Mouse (Mus musculus): Measurements from ENCODE around the gene Tes3-ps.

Tes3-ps gene

DNA sequence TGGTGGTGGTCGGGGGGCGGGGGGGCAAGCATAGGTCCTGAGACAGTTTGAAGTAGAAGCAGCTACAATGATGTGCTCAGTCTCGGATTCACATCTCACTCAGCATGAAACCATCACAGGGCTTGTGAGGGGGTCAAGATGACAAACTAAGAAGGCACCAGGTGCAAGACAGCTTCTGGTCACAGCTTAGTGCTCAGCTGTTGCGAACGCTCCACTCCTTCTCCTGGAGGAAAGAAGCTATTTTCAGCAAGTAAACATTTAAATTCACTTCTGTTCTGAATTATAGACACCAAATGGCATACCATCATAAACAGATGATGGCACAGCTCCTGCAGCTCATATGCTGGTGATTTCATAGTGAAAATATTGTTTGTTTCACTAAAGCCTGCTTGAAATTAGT lies 7.7 kb upstream of the Tes3-ps start:
- DNase-seq (ENCODE audit: extremely low read depth, insufficient read length, low spot score), result no peak

DNA sequence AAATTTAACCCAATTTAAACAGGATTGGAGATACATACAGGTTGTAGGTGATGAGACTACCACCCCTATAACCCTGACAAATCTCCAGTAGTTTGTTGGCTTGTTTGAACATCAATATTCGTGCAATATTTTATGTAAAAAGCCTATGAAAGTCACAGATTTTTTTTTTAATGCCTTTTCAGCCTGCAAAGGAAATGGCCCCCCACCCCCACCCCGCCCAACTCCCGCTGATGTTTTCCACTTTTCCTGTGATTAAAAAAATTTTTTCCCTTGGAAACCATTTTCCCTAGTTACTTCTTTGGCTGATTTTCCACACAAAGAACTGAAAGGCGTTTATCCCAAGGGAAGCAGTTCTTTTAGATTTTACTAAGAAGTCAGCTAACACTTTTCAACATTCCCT lies 11.4 kb downstream of the Tes3-ps start, which contains the start of gene Ecm2:
Ecm2 (plus strand) TSS at position 301 of the 400 bp plus-strand sequence.
- DNase-seq (ENCODE audit: extremely low read depth, insufficient read length, low spot score), result no peak

DNA sequence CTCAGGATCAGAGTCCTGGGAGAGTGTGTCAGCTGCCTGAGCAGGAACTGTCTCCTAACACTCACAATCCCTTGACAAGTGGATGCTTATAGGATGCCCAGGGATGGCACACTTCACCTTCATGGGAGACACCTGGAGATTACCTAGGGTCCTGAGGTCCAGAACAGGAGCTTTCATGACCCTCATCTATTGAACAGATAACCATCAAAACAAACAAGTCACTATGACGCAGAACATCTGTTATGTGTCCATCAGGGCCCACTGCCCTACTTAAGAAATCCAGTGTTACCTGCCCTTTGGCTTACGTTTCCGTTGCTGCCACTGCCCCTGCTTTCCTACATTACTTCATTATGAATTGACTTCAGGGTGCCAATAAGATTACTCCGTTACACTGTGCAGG lies 12.7 kb downstream of the Tes3-ps start:
- no peak for DNase-seq (ENCODE audit: extremely low read depth, insufficient read length, low spot score)

DNA sequence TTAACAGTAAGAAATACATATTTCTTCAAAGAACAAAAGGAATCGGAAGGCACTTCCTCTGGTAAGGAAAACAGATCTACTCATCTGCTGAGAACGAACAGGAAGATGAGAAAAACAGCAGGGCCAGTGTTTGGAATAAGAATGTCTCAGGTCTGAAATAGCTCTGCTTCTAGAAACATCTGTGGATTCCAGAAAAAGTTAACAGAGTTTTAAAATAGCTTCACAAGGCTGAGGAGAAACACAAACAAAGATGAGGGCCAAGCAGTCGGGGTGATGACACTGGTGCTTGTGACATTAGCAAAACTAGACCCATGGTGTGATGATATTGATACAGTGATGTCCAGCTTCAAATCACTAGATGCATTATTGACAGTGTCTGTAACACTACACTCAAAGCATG lies 14.1 kb downstream of the Tes3-ps start:
- no peak for DNase-seq (ENCODE audit: extremely low read depth, insufficient read length, low spot score)

DNA sequence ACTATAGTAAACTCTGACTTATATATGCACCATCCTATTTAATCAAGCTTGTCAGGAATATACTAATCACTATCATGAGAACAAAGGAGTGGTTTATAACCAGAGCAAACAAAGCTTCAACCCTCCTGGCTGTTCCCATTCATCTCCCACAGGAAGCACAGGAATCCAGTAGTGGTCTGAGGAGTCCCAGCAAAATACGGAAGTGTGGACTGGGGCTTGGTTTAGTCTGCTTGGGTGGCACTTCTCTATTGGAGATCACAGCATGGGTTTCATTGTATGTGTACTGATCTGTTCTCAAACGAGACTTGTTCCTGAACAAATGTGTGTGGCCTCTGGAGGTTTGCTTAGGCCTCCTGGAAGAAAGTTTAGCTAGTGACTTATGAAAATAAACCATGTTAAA lies 25.6 kb downstream of the Tes3-ps start:
- no peak for DNase-seq (ENCODE audit: extremely low read depth, insufficient read length, low spot score)

DNA sequence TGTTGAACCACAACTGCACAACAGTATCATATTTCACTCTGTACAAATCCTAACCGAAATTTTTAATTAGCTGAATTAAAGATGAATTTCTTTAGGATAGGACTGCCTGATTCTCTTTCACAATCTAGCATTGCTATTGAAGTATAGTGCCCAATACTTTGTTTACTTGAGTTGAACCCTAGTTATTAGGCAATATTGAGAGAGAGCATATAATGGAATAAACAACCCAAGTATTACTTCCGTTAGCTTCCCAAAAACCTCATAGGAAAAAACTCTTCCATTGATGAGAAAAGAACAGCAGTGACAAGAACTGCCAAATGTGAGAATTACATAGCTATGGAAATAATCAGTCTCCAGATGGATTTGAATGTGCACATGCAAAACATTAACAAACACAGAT lies 33.1 kb downstream of the Tes3-ps start:
- DNase-seq (ENCODE audit: extremely low read depth, insufficient read length, low spot score), result no peak

DNA sequence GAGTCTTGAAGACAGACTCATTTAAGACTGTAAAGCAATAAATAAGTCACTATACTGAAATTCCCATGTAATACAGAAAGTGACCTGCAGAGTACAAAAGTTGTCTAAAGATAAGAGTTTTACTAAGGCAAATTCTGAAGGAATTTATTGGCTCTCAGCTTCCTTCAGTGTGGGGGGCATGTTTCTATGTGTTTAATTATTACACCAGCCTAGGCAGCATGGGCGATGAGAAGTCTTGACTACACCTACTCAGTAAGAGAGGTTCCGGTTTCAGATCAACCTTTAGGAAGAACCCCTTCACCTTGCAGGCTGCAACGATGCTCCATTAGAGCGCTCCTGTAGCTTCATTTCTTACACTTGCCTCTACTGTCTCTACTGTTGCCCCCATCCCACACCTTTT lies 37.5 kb downstream of the Tes3-ps start:
- no peak for DNase-seq (ENCODE audit: extremely low read depth, insufficient read length, low spot score)

DNA sequence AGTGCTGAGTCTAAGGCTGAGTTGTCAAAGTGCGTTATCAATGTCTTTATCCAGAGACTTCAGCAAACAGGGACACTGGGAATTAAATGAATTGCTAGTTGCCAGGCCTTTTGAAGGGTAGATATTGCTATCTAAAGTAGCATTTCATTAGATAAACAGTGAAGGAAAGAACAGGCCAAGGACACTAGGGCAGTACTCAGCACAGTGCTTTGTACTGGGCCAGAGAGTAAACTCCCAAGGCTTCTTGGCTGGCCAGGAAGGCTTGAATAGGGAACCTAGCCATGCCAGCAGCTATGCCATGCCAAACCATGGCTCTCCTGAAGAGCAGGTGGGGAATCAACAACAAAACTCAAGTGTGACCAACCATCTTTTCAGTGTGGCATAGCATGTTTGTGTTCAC lies 43.8 kb downstream of the Tes3-ps start:
- DNase-seq (ENCODE audit: extremely low read depth, insufficient read length, low spot score), result no peak

DNA sequence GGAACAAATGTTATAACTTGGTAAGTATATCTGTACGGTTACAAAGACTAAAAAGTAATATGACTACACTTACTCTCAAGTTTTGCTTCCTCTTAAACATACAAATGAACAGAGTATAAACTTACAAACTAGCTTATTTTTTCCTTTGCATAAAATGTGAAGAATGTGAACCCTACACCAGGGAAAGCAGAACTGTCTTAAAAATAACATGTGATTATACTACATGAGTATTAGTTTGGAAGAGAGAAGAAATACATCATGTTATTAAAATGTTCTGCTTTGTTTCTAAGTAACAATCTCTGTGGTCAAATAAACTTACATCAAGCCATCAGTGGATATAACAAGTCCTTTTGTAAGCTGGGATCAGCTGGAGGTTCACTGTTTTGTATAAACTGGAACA lies 45.6 kb downstream of the Tes3-ps start:
- DNase-seq (ENCODE audit: extremely low read depth, insufficient read length, low spot score), result no peak

DNA sequence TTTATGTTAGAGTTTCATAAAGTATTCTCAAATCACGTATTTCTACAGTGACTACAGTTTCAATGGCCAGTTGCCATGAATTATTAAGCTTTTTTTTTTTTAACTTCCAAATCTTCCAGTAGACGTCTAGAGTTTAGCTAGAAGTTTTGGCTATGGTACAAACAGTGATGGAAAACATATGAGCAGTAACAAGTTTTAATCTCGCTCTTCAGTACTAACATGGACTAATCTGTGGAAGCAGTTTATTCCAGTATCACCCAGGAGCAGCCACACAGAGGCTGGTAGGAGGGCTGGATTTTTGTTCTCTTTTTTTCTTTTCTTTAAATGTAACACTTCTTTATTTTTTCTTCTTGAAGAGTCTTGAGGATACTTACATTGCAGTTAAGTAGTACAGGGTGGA lies 51.2 kb downstream of the Tes3-ps start, which contains the start of gene Aspn:
Aspn (plus strand) TSS at position 165 of the 400 bp plus-strand sequence.
- DNase-seq (ENCODE audit: extremely low read depth, insufficient read length, low spot score), result no peak

DNA sequence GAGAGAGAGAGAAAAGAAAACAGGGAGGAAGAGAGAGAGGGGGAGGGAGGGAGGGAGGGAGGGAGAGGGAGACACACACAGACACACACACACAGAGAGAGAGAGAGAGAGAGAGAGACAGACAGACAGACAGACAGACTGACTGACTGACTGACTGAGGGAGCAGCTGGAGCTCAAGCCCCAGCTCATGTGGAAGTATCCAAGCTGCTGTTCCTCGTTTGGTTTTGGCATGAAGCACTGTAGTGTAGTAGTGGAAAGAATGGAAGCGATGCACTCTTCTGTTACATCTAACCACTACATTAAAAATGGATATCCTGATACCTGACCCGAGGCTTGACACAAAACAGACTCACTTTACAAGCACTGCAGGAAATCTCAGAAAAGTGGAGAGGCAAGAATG lies 52.5 kb downstream of the Tes3-ps start:
- DNase-seq (ENCODE audit: extremely low read depth, insufficient read length, low spot score), result no peak
